Mouse (Mus musculus) liver, embryonic 16.5 days (tissue): Measurements from ENCODE around the gene Cops2. TPM values are rescaled to one million over a fixed set of nuclear protein-coding genes. Genes with fewer than 3 reads are reported as not detected.

Source experiments
- ATAC-seq: fragments of 200-750 bp; cut with Nextera tagmentation; 2 replicates; pipeline ENCODE4 v1.8.0; 2017; ENCODE audit warnings: low read depth, mild to moderate bottlenecking, moderate number of reproducible peaks, moderate library complexity
- H3K27ac ChIP-seq: fragments of 300-500 bp; sonication (generic); 2 replicates; pipeline ENCODE4 v1.5.1; 2014; ENCODE audit warnings: mild to moderate bottlenecking, low read length
- H3K27me3 ChIP-seq: fragments of 300-500 bp; sonication (generic); 2 replicates; pipeline ENCODE4 v1.6.1; 2014; ENCODE audit warnings: low read depth, low read length, mixed read lengths; ENCODE audit not compliant: control insufficient read depth, insufficient read depth
- H3K36me3 ChIP-seq: fragments of 300-500 bp; sonication (generic); 2 replicates; pipeline ENCODE4 v1.6.1; 2014; ENCODE audit warnings: mild to moderate bottlenecking; ENCODE audit not compliant: control insufficient read depth, insufficient read depth
- H3K4me1 ChIP-seq: fragments of 300-500 bp; sonication (generic); 2 replicates; pipeline ENCODE4 v1.6.1; 2014; ENCODE audit warnings: low read depth, low read length, mixed read lengths; ENCODE audit not compliant: control insufficient read depth
- H3K4me2 ChIP-seq: fragments of 300-500 bp; sonication (generic); 2 replicates; pipeline ENCODE4 v1.6.1; 2014; ENCODE audit warnings: low read depth, low read length, mixed read lengths
- H3K4me3 ChIP-seq: fragments of 300-500 bp; sonication (generic); 2 replicates; pipeline ENCODE4 v1.5.1; 2014; ENCODE audit warnings: low read depth, mild to moderate bottlenecking, low read length
- H3K9ac ChIP-seq: fragments of 300-500 bp; sonication (generic); 2 replicates; pipeline ENCODE4 v1.6.1; 2014; ENCODE audit warnings: low read depth, low read length
- H3K9me3 ChIP-seq: fragments of 300-500 bp; sonication (generic); replicated peaks from 2 replicates; pipeline ENCODE4 v1.6.1; 2016; ENCODE audit warnings: low read length; ENCODE audit not compliant: control insufficient read depth
- WGBS: fragments of 180-500 bp; shearing (Covaris S2); extraction: QIAGEN DNeasy Blood & Tissue Kit; methylation state at CpG from one replicate; pipeline ENCODE4 v1.1.7; 2014; ENCODE audit not compliant: insufficient replicate concordance; 5-methylcytosine and 5-hydroxymethylcytosine counted together
- polyA plus RNA-seq: library from polyadenylated mRNA; unstranded; fragments of >200 nt; fragmentation: Nextera tagmentation; extraction: Ambion mirVana; gene quantifications from 2 replicates; pipeline ENCODE4 v1.2.1, GENCODE M21; 2015

Gene Cops2
- polyA plus RNA-seq, 1 experiment from 2014 or later = 35.6 TPM

DNA sequence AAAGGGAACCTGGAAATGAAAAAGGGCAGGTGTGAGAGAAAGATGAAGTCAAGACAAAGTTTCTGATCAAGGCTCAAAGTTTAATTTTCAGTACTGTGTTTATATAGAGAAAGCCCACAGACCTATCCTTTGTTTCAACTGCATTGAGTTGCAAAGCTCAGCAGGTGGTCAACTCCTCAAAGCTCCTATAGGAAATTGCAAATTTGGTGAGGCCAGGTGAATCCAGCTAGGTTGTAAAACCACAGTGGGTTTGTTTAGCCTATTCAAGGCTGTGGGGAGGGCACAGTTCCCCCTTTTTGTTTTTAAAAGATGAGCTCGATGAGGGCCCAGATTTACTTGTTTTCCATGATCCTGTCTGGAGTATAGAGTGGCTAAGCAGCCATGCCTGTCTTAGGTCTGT, 53.1 kb downstream of the Cops2 start:
- Histone ChIP-seq H3K27ac (no peak overlapping the region), H3K9ac (no peak overlapping the region), H3K4me3 (no peak overlapping the region), H3K4me2 (no peak overlapping the region), H3K9me3 (no peaks in the 10 kb centered on the region), H3K27me3 (no peaks in the 10 kb centered on the region), H3K4me1 (no peaks in the 10 kb centered on the region), H3K36me3 (no peaks in the 10 kb centered on the region)
- WGBS = 40% methylated on average over 1 of the region's 1 CpGs
- no peak for ATAC-seq

DNA sequence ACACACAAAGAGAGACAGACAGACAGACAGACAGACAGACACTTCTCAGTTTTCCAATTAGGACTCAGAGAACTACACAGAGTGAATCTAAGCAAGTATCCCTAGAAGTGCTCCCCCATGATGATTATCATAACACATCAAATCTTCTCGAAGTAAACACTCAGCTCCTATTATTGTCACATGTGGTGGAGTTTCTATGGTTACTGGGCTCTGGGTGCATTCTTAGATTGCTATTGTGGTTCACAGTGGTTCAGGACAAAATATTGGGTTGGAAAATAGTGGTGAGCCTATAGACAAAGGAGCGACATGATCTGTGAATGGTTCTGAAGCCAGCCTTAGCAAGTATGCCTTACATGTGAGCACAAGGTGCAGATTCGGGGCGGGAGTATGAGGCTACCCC, 57.0 kb downstream of the Cops2 start:
- Histone ChIP-seq H3K4me2 (no peak overlapping the region), H3K4me1 (no peaks in the 10 kb centered on the region), H3K27ac (no peak overlapping the region), H3K36me3 (no peaks in the 10 kb centered on the region), H3K9ac (no peak overlapping the region), H3K9me3 (no peaks in the 10 kb centered on the region), H3K27me3 (no peaks in the 10 kb centered on the region), H3K4me3 (no peak overlapping the region)
- no peak for ATAC-seq
- 60% methylated on average over 4 of the region's 4 CpGs for WGBS

DNA sequence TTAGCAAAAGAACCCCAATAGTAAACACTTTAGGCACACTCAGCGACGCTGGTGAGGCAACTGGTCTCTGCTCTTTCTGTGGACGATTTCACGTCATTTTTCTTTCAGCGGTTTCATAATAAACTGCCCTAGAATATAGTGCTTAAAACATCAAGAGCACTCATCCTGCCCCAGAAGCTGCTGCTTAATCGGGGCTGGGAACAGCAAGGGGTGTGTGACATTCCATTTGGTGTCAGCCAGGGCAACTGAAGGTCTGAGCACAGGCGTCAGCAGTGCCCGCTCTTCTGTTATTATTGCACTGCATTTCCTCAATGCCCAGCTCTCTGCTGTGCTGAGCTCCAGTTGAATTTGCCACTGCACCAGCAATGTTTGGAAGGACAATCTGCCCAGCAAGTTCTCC, 57.9 kb downstream of the Cops2 start:
- ATAC-seq = no peak
- 55% methylated on average over 8 of the region's 8 CpGs for WGBS
- no peak overlapping the region for H3K27ac ChIP-seq

DNA sequence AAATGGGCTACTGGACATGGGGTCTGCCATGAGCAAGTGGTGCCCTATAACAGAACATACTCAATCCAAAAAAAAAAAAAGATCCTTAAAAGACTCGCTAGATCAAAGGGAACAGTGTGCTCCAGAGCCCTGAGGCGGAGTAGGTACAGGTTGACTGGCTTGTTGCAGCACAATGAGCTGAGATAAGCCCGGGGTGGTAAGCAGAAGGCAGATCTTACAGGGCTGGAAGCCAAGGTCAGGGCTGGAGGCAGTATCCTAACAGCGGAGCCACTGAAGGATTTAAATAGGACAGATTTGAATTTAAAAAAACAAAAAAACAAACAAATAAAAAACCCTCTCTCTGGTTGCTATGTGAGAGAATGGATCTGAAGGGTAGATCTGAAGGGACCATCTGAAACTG, 58.5 kb downstream of the Cops2 start:
- 46% methylated on average over 4 of the region's 4 CpGs for WGBS
- no peak for ATAC-seq
- H3K4me2 ChIP-seq = no peak overlapping the region
- H3K27me3 ChIP-seq = no peaks in the 10 kb centered on the region
- H3K4me1 ChIP-seq = no peaks in the 10 kb centered on the region
- no peak overlapping the region for H3K9ac ChIP-seq
- H3K36me3 ChIP-seq = no peaks in the 10 kb centered on the region
- no peak overlapping the region for H3K4me3 ChIP-seq
- H3K9me3 ChIP-seq = no peaks in the 10 kb centered on the region
- no peak overlapping the region for H3K27ac ChIP-seq

More for the DNA sequence above, 57.9 kb downstream of the Cops2 start:
- H3K9me3 ChIP-seq = no peaks in the 10 kb centered on the region
- no peak overlapping the region for H3K4me2 ChIP-seq
- H3K9ac ChIP-seq = no peak overlapping the region
- no peak overlapping the region for H3K4me3 ChIP-seq
- no peaks in the 10 kb centered on the region for H3K4me1 ChIP-seq
- H3K36me3 ChIP-seq = no peaks in the 10 kb centered on the region
- H3K27me3 ChIP-seq = no peaks in the 10 kb centered on the region

DNA sequence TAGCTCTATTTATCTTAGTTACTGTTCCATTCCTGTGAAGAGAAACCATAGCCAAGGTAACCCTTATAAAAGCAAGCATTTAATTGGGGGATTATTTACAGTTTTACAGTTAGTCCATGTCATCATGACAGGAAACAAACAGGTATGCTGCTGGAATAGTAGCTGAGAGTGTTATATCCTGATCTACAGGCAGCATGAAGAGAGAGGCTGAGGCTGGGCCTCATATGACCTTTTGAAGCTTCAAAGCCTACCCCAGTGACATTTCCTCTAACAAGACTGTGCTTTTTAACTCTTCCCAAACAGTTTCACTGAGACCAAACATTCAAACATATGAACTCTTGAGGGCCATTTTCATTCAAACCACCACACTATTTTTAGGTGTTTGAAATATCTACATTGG, 61.1 kb downstream of the Cops2 start:
- H3K36me3 ChIP-seq = no peaks in the 10 kb centered on the region
- H3K27ac ChIP-seq = no peak overlapping the region
- H3K4me2 ChIP-seq = no peak overlapping the region
- no peak overlapping the region for H3K9ac ChIP-seq
- H3K27me3 ChIP-seq = no peaks in the 10 kb centered on the region
- H3K4me1 ChIP-seq = no peaks in the 10 kb centered on the region
- no peak overlapping the region for H3K4me3 ChIP-seq
- ATAC-seq = no peak
- H3K9me3 ChIP-seq = no peaks in the 10 kb centered on the region

DNA sequence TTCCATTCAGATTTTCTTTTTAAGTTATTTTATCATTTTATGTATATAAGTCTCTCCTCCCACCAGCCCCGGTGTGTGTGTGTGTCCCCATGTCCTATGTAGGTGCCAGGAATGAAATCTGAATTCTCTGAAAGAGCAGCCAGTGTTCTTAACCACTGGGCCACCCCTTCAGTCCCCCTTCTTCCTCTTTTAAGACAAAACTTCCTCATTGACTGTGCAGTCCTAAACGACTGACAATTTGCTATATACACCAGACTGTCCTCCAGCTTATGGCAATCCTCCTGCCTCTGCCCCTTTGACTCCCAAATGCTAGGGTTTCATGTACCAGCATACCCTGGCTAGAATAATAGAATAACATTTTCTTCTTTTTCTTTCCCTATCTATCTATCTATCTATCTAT, 63.8 kb downstream of the Cops2 start:
- H3K9me3 ChIP-seq = no peaks in the 10 kb centered on the region
- H3K4me2 ChIP-seq = no peak overlapping the region
- no peaks in the 10 kb centered on the region for H3K36me3 ChIP-seq
- ATAC-seq = no peak
- no peaks in the 10 kb centered on the region for H3K4me1 ChIP-seq
- H3K27ac ChIP-seq = no peak overlapping the region
- no peak overlapping the region for H3K9ac ChIP-seq
- 22% methylated on average over 2 of the region's 2 CpGs for WGBS
- no peak overlapping the region for H3K4me3 ChIP-seq
- no peaks in the 10 kb centered on the region for H3K27me3 ChIP-seq

DNA sequence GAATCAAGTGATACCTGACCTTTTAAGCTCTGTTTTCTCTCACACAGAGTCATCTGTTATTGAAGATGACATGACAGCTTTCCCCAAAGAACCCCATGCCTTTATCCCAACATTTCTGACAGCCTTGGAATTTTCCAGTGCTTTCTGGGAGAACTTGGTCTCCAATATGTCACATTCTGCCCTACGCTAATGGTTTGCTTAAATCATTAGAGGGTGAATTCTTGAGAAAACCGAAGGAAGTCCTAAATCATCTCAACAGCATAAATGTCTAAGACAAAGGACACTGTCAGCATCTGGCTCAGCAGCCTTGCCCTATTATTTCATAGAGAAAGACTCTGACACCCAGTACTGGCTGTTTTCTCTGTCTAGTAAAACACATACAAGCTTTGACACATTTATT, 64.8 kb downstream of the Cops2 start:
- ATAC-seq = no peak
- Histone ChIP-seq H3K9me3 (no peaks in the 10 kb centered on the region), H3K9ac (no peak overlapping the region), H3K4me2 (no peak overlapping the region), H3K4me3 (no peak overlapping the region), H3K27me3 (no peaks in the 10 kb centered on the region), H3K36me3 (no peaks in the 10 kb centered on the region), H3K27ac (no peak overlapping the region), H3K4me1 (no peaks in the 10 kb centered on the region)
- 57% methylated on average over 2 of the region's 2 CpGs for WGBS

DNA sequence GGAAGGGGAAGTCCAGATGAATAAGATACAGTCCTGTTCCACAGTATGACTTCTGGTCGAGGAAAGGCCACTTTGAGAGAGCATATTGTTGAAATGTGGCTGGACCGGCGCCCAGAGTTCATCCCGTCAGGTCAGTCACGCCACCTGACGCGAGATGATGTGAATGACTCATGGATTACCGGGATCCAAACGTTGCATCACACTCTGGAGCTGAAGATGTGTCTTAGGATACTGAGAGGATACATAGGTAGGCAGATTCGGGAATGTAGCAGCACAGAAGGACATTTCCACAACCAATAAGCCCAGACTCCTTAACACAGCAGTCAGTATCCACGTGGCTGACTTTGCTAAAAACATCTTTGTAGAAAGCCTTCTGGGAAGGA, 66.1 kb downstream of the Cops2 start:
- H3K27me3 ChIP-seq = no peaks in the 10 kb centered on the region
- H3K36me3 ChIP-seq = no peaks in the 10 kb centered on the region
- no peak overlapping the region for H3K4me2 ChIP-seq
- H3K4me1 ChIP-seq = no peaks in the 10 kb centered on the region
- no peak overlapping the region for H3K27ac ChIP-seq
- ATAC-seq = no peak
- H3K9me3 ChIP-seq = no peaks in the 10 kb centered on the region
- H3K4me3 ChIP-seq = no peak overlapping the region
- WGBS = 67% methylated on average over 11 of the region's 11 CpGs
- H3K9ac ChIP-seq = no peak overlapping the region

DNA sequence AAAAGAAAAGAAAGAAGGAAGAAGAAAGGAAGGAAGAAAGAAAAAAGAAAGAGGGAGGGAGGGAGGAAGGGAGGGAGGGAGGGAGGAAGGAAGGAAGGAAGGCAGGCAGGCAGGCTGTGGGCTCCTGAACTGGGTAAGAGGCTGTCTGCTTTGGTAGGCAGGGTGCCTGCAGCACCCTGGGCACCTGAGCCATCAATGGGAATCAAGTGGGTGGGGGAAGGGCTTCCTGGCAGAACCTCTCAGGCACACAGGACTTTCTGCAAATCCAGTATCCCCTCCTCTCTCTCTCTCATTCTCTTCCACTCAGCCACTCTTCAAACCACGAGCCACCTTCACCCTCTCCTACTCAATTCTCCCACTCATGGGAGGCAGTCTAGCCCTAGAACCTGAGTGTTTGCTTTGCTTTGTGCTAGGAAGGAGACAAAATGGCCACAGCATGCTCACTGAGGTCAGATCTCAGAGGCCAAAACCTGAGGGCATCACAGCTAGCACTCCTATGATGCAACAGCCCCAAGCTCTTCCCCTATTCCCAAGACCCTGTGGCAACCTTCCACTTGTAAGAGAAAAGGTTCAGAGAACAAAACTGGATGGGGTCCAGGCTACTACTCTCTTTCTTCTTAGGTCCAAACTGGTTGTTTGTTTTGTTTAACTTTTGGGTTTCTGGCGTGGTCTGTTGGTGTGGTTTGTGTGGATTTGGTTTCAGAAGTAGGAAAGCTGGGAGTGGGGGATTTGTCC, 66.6 kb downstream of the Cops2 start:
- no peak for ATAC-seq
- Histone ChIP-seq H3K36me3 (no peaks in the 10 kb centered on the region), H3K4me3 (no peak overlapping the region), H3K9ac (no peak overlapping the region), H3K4me1 (no peaks in the 10 kb centered on the region), H3K4me2 (no peak overlapping the region), H3K9me3 (no peaks in the 10 kb centered on the region), H3K27ac (no peak overlapping the region), H3K27me3 (no peaks in the 10 kb centered on the region)
- WGBS = 31% methylated on average over 2 of the region's 2 CpGs
